In genomic region chr11:97049492-97050085, GRCm38 (mm10) we compare ENCODE assay signal across 22 mouse cellular contexts. TPM values are rescaled to one million over a fixed set of nuclear protein-coding genes. Genes with fewer than 3 reads are reported as not detected.
A peak's percentile ranks its signal among the peaks of the same experiment; 100 is the strongest.
DNase-seq lines count a peak whose midpoint lies in the region; ATAC-seq and TF ChIP-seq lines count a peak whose summit lies in the region.
"Had no signal": no experiment of that assay in that cellular context is flagged by ENCODE, and none has a peak within 500 bp of the region (broad histone marks: within the 10 kb centered on the region; RNA-seq: fewer than 3 reads in every experiment).

No protein-coding gene starts in this region.

- no peak overlapping the region for H3K9ac ChIP-seq in embryonic facial prominence, embryonic 11.5 days (replicated peaks; ENCODE audit: low read length)
- H3K9ac ChIP-seq in hindbrain, embryonic 13.5 days = peak overlapping the region; percentile 91; the same call in 1 of the 2 replicates
- no peak overlapping the region for H3K9ac ChIP-seq in hindbrain, embryonic 16.5 days (ENCODE audit: low read depth, low read length)
- H3K9ac ChIP-seq in lung, embryonic 14.5 days = no peak overlapping the region
- peak overlapping the region; percentile 83; the same call in 1 of the 2 replicates for H3K9ac ChIP-seq in embryonic facial prominence, embryonic 13.5 days

- ATAC-seq in embryonic facial prominence, embryonic 11.5 days (replicated peaks; ENCODE audit: insufficient number of reproducible peaks, low FRiP score, low TSS enrichment, low read depth) = no peak
- ATAC-seq in hindbrain, embryonic 13.5 days (ENCODE audit: low FRiP score) = no peak
- no peak for ATAC-seq in hindbrain, embryonic 16.5 days
- ATAC-seq in lung, embryonic 14.5 days (ENCODE audit: insufficient read depth) = no peak
- no peak for ATAC-seq in embryonic facial prominence, embryonic 13.5 days (ENCODE audit: insufficient number of reproducible peaks, insufficient read depth, low FRiP score, low TSS enrichment, low read depth)

- H3K4me2 ChIP-seq in embryonic facial prominence, embryonic 11.5 days (ENCODE audit: low read depth, low read length) = no peak overlapping the region
- H3K4me2 ChIP-seq in hindbrain, embryonic 13.5 days = no peak overlapping the region
- no peak overlapping the region for H3K4me2 ChIP-seq in hindbrain, embryonic 16.5 days (ENCODE audit: low read length)
- H3K4me2 ChIP-seq in lung, embryonic 14.5 days = peak overlapping the region; percentile 90; the same call in 1 of the 2 replicates
- H3K4me2 ChIP-seq in embryonic facial prominence, embryonic 13.5 days = no peak overlapping the region

- H3K4me3 ChIP-seq in embryonic facial prominence, embryonic 11.5 days (ENCODE audit: low read depth, low read length) = peak overlapping the region; percentile 3; the same call in 1 of the 2 replicates
- H3K4me3 ChIP-seq in embryonic facial prominence, embryonic 10.5 days = no peak overlapping the region
- H3K4me3 ChIP-seq in hindbrain, embryonic 13.5 days = no peak overlapping the region
- H3K4me3 ChIP-seq in hindbrain, embryonic 16.5 days (ENCODE audit: low read length) = no peak overlapping the region
- no peak overlapping the region for H3K4me3 ChIP-seq in lung, embryonic 14.5 days (ENCODE audit: low read depth, low read length)
- H3K4me3 ChIP-seq in embryonic facial prominence, embryonic 13.5 days = no peak overlapping the region

- TF ChIP-seq CTCF in lung, embryonic 14.5 days (IDR thresholded peaks at IDR 0.05; ENCODE audit: low read depth) = no peak

- H3K36me3 ChIP-seq in embryonic facial prominence, embryonic 11.5 days (replicated peaks; ENCODE audit: control insufficient read depth, insufficient read depth, low read depth, low read length) = no peaks in the 10 kb centered on the region; the same call in none of the 2 replicates
- peaks cover 63% of the 10 kb centered on the region for H3K36me3 ChIP-seq in embryonic facial prominence, embryonic 10.5 days (replicated peaks)
- peaks cover 52% of the 10 kb centered on the region for H3K36me3 ChIP-seq in hindbrain, embryonic 13.5 days
- peaks cover 7% of the 10 kb centered on the region for H3K36me3 ChIP-seq in hindbrain, embryonic 16.5 days (ENCODE audit: control insufficient read depth, insufficient read depth, low read length)
- peaks cover 37% of the 10 kb centered on the region for H3K36me3 ChIP-seq in lung, embryonic 14.5 days (ENCODE audit: insufficient read depth)
- H3K36me3 ChIP-seq in embryonic facial prominence, embryonic 13.5 days = peaks cover 58% of the 10 kb centered on the region

- H3K9me3 ChIP-seq in embryonic facial prominence, embryonic 11.5 days (replicated peaks; ENCODE audit: control insufficient read depth, low read length) = no peaks in the 10 kb centered on the region
- no peaks in the 10 kb centered on the region for H3K9me3 ChIP-seq in embryonic facial prominence, embryonic 10.5 days
- no peaks in the 10 kb centered on the region for H3K9me3 ChIP-seq in hindbrain, embryonic 13.5 days
- H3K9me3 ChIP-seq in hindbrain, embryonic 16.5 days (ENCODE audit: control insufficient read depth, low read length) = no peaks in the 10 kb centered on the region
- H3K9me3 ChIP-seq in lung, embryonic 14.5 days (ENCODE audit: low read depth, low read length) = no peaks in the 10 kb centered on the region
- no peaks in the 10 kb centered on the region for H3K9me3 ChIP-seq in embryonic facial prominence, embryonic 13.5 days
- H3K9me3 ChIP-seq: G1E; hindbrain, embryonic 15.5 days; limb, embryonic 12.5 days; liver, embryonic 15.5 days had no signal

- no peaks in the 10 kb centered on the region for H3K4me1 ChIP-seq in embryonic facial prominence, embryonic 11.5 days (ENCODE audit: control insufficient read depth, insufficient read depth, low read length)
- peaks cover 26% of the 10 kb centered on the region for H3K4me1 ChIP-seq in embryonic facial prominence, embryonic 10.5 days
- H3K4me1 ChIP-seq in hindbrain, embryonic 13.5 days (replicated peaks) = peaks cover 29% of the 10 kb centered on the region
- peaks cover 20% of the 10 kb centered on the region for H3K4me1 ChIP-seq in hindbrain, embryonic 16.5 days (ENCODE audit: control insufficient read depth, insufficient read depth, low read depth, low read length)
- 0 out of 2 replicates have a peak, but pooled peaks cover 8% of the 10 kb centered on the region for H3K4me1 ChIP-seq in lung, embryonic 14.5 days (ENCODE audit: insufficient read depth)
- peaks cover 20% of the 10 kb centered on the region for H3K4me1 ChIP-seq in embryonic facial prominence, embryonic 13.5 days

- WGBS in embryonic facial prominence, embryonic 11.5 days = 66% methylated on average over 6 of the region's 6 CpGs
- 77% methylated on average over 6 of the region's 6 CpGs for WGBS in embryonic facial prominence, embryonic 10.5 days
- 83% methylated on average over 6 of the region's 6 CpGs for WGBS in hindbrain, embryonic 13.5 days
- 87% methylated on average over 6 of the region's 6 CpGs for WGBS in hindbrain, embryonic 16.5 days
- 71% methylated on average over 6 of the region's 6 CpGs for WGBS in lung, embryonic 14.5 days
- WGBS in embryonic facial prominence, embryonic 13.5 days = 83% methylated on average over 6 of the region's 6 CpGs

- no peak for DNase-seq in embryonic facial prominence, embryonic 11.5 days (ENCODE audit: low spot score)
- DNase-seq in embryonic facial prominence, embryonic 10.5 days (ENCODE audit: low spot score) = no peak
- DNase-seq in lung, embryonic 14.5 days = no peak
- DNase-seq in lung, postnatal 4 days = no peak
- DNase-seq in kidney, postnatal 4 days = no peak
- DNase-seq: adrenal gland, postnatal 25 days; cerebellum, adult 11 months; embryo, embryonic 11 days; kidney, adult 9 months; kidney, postnatal 25 days; layer of hippocampus, adult 9-11 months; lung, postnatal 10 days; midbrain, embryonic 14.5 days; right cerebral cortex, postnatal 25 days had no signal

- H3K27ac ChIP-seq in embryonic facial prominence, embryonic 11.5 days (replicated peaks; ENCODE audit: low read depth, low read length) = no peak overlapping the region
- no peak overlapping the region for H3K27ac ChIP-seq in embryonic facial prominence, embryonic 10.5 days (replicated peaks)
- H3K27ac ChIP-seq in hindbrain, embryonic 13.5 days = no peak overlapping the region
- H3K27ac ChIP-seq in hindbrain, embryonic 16.5 days (ENCODE audit: low read depth, low read length) = no peak overlapping the region
- H3K27ac ChIP-seq in lung, embryonic 14.5 days (ENCODE audit: low read depth) = no peak overlapping the region
- peak overlapping the region; percentile 41; the same call in 1 of the 2 replicates for H3K27ac ChIP-seq in embryonic facial prominence, embryonic 13.5 days
- H3K27ac ChIP-seq: limb, embryonic 12.5 days had no signal

- no peaks in the 10 kb centered on the region for H3K27me3 ChIP-seq in embryonic facial prominence, embryonic 11.5 days (ENCODE audit: control insufficient read depth, insufficient read depth, low read length)
- H3K27me3 ChIP-seq in embryonic facial prominence, embryonic 10.5 days (replicated peaks; ENCODE audit: low read depth, poor library complexity, severe bottlenecking) = no peaks in the 10 kb centered on the region
- H3K27me3 ChIP-seq in hindbrain, embryonic 13.5 days = no peaks in the 10 kb centered on the region
- H3K27me3 ChIP-seq in hindbrain, embryonic 16.5 days (replicated peaks; ENCODE audit: control insufficient read depth, insufficient read depth, low read length) = no peaks in the 10 kb centered on the region
- no peaks in the 10 kb centered on the region for H3K27me3 ChIP-seq in lung, embryonic 14.5 days (ENCODE audit: insufficient read depth, low read length)
- H3K27me3 ChIP-seq in embryonic facial prominence, embryonic 13.5 days = no peaks in the 10 kb centered on the region
- H3K27me3 ChIP-seq: hindbrain, embryonic 15.5 days; limb, embryonic 12.5 days; liver, embryonic 15.5 days had no signal

RNA-seq across cellular contexts. Expression of gene Osbpl7, which starts 0.8 kb away (rescaled TPM):
- 4.3 and 5.8 TPM in 2 replicates for polyA plus RNA-seq in embryonic facial prominence, embryonic 11.5 days (2014; fragmentation: Nextera tagmentation; extraction: Ambion mirVana)
- 9.7 and 10.0 TPM in 2 replicates for polyA plus RNA-seq in embryonic facial prominence, embryonic 10.5 days (2016; fragmentation: Nextera tagmentation; extraction: Ambion mirVana)
- 9.6 and 10.7 TPM in 2 replicates for polyA plus RNA-seq in hindbrain, embryonic 13.5 days (2015; fragmentation: Nextera tagmentation; extraction: Ambion mirVana)
- polyA plus RNA-seq in hindbrain, embryonic 16.5 days (2015; fragmentation: Nextera tagmentation; extraction: Ambion mirVana) = 12.5 and 12.9 TPM in 2 replicates
- polyA plus RNA-seq in lung, embryonic 14.5 days (2014; fragmentation: Nextera tagmentation; extraction: Ambion mirVana) = 6.3 and 12.8 TPM in 2 replicates
- polyA plus RNA-seq in embryonic facial prominence, embryonic 13.5 days (2015; fragmentation: Nextera tagmentation; extraction: Ambion mirVana) = 11.1 and 12.2 TPM in 2 replicates

RNA-seq across cellular contexts. Expression of gene Mrpl10, which starts 8.2 kb away (rescaled TPM):
- polyA plus RNA-seq in embryonic facial prominence, embryonic 11.5 days (2014; fragmentation: Nextera tagmentation; extraction: Ambion mirVana) = 85.7 and 91.2 TPM in 2 replicates
- 86.6 and 89.9 TPM in 2 replicates for polyA plus RNA-seq in embryonic facial prominence, embryonic 10.5 days (2016; fragmentation: Nextera tagmentation; extraction: Ambion mirVana)
- 59.4 and 62.0 TPM in 2 replicates for polyA plus RNA-seq in hindbrain, embryonic 13.5 days (2015; fragmentation: Nextera tagmentation; extraction: Ambion mirVana)
- 63.4 and 66.9 TPM in 2 replicates for polyA plus RNA-seq in hindbrain, embryonic 16.5 days (2015; fragmentation: Nextera tagmentation; extraction: Ambion mirVana)
- 84.5 and 85.5 TPM in 2 replicates for polyA plus RNA-seq in lung, embryonic 14.5 days (2014; fragmentation: Nextera tagmentation; extraction: Ambion mirVana)
- polyA plus RNA-seq in embryonic facial prominence, embryonic 13.5 days (2015; fragmentation: Nextera tagmentation; extraction: Ambion mirVana) = 82.0 and 82.7 TPM in 2 replicates

RNA-seq across cellular contexts. Expression of gene Lrrc46, which starts 8.4 kb away (rescaled TPM):
- 1.1 and 1.3 TPM in 2 replicates for polyA plus RNA-seq in embryonic facial prominence, embryonic 11.5 days (2014; fragmentation: Nextera tagmentation; extraction: Ambion mirVana)
- 1.2 TPM in 2 replicates for polyA plus RNA-seq in embryonic facial prominence, embryonic 10.5 days (2016; fragmentation: Nextera tagmentation; extraction: Ambion mirVana)
- polyA plus RNA-seq in hindbrain, embryonic 13.5 days (2015; fragmentation: Nextera tagmentation; extraction: Ambion mirVana) = 3.2 and 5.6 TPM in 2 replicates
- polyA plus RNA-seq in hindbrain, embryonic 16.5 days (2015; fragmentation: Nextera tagmentation; extraction: Ambion mirVana) = 3.4 and 3.9 TPM in 2 replicates
- 1.1 and 1.5 TPM in 2 replicates for polyA plus RNA-seq in lung, embryonic 14.5 days (2014; fragmentation: Nextera tagmentation; extraction: Ambion mirVana)
- polyA plus RNA-seq in embryonic facial prominence, embryonic 13.5 days (2015; fragmentation: Nextera tagmentation; extraction: Ambion mirVana) = 0.72 and 1.5 TPM in 2 replicates
- polyA plus RNA-seq: CD4-positive, CD25-positive, alpha-beta regulatory T cell, adult 4 months had no signal

RNA-seq across cellular contexts. Expression of gene Scrn2, which starts 19.9 kb away (rescaled TPM):
- polyA plus RNA-seq in embryonic facial prominence, embryonic 11.5 days (2014; fragmentation: Nextera tagmentation; extraction: Ambion mirVana) = 20.4 and 26.0 TPM in 2 replicates
- 43.5 and 43.8 TPM in 2 replicates for polyA plus RNA-seq in embryonic facial prominence, embryonic 10.5 days (2016; fragmentation: Nextera tagmentation; extraction: Ambion mirVana)
- polyA plus RNA-seq in hindbrain, embryonic 13.5 days (2015; fragmentation: Nextera tagmentation; extraction: Ambion mirVana) = 14.4 and 15.3 TPM in 2 replicates
- polyA plus RNA-seq in hindbrain, embryonic 16.5 days (2015; fragmentation: Nextera tagmentation; extraction: Ambion mirVana) = 14.5 and 16.8 TPM in 2 replicates
- 24.5 and 30.2 TPM in 2 replicates for polyA plus RNA-seq in lung, embryonic 14.5 days (2014; fragmentation: Nextera tagmentation; extraction: Ambion mirVana)
- polyA plus RNA-seq in embryonic facial prominence, embryonic 13.5 days (2015; fragmentation: Nextera tagmentation; extraction: Ambion mirVana) = 25.0 and 30.6 TPM in 2 replicates

RNA-seq across cellular contexts. Expression of gene Sp6, which starts 36.4 kb away (rescaled TPM):
- polyA plus RNA-seq in embryonic facial prominence, embryonic 11.5 days (2014; fragmentation: Nextera tagmentation; extraction: Ambion mirVana) = 0.29 and 0.45 TPM in 2 replicates
- polyA plus RNA-seq in embryonic facial prominence, embryonic 10.5 days (2016; fragmentation: Nextera tagmentation; extraction: Ambion mirVana) = 4.4 and 7.4 TPM in 2 replicates
- 0.10 and 0.29 TPM in 2 replicates for polyA plus RNA-seq in hindbrain, embryonic 13.5 days (2015; fragmentation: Nextera tagmentation; extraction: Ambion mirVana)
- 0.32 and 0.35 TPM in 2 replicates for polyA plus RNA-seq in hindbrain, embryonic 16.5 days (2015; fragmentation: Nextera tagmentation; extraction: Ambion mirVana)
- 0.22 and 0.43 TPM in 2 replicates for polyA plus RNA-seq in lung, embryonic 14.5 days (2014; fragmentation: Nextera tagmentation; extraction: Ambion mirVana)
- polyA plus RNA-seq in embryonic facial prominence, embryonic 13.5 days (2015; fragmentation: Nextera tagmentation; extraction: Ambion mirVana) = 2.1 and 3.3 TPM in 2 replicates
- polyA plus RNA-seq: G1E; midbrain, embryonic 14.5 days had no signal

Comparison
In these comparisons a context has a peak if more than half of its experiments do, and no peak if none do; other contexts are left out.
1. H3K9ac ChIP-seq: peak in hindbrain, embryonic 13.5 days (single experiment) and embryonic facial prominence, embryonic 13.5 days (single experiment); none in embryonic facial prominence, embryonic 11.5 days (single experiment), hindbrain, embryonic 16.5 days (single experiment) and lung, embryonic 14.5 days (single experiment).